In the genomic region with DNA sequence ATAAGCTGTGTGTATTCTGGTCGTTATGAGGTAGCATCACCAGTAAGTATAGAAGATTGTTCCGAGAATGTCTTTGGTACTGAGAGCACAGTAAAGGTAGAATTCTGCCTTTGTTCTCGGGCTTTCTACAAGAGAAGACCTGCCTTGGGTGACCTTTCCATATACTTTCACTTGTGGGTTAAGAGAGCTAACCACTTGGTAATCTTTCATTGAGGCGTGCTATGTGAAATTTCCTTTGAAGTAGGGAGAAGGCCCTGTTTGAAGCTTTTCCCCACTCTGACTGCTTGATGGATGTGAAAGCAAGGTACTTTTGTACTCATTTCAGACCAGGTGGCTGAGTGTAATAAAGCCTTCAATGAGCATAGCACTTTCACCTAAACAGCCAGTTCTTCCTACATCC, we compare ENCODE assay signal across 23 mouse cellular contexts. TPM values are rescaled to one million over a fixed set of nuclear protein-coding genes. Genes with fewer than 3 reads are reported as not detected.
"Had no signal": no experiment of that assay in that cellular context is flagged by ENCODE, and none has a peak within 500 bp of the region (broad histone marks: within the 10 kb centered on the region; RNA-seq: fewer than 3 reads in every experiment).

No protein-coding gene starts in this region.

- H3K9ac ChIP-seq: limb, embryonic 13.5 days; liver, embryonic 12.5 days; liver, embryonic 15.5 days; midbrain, embryonic 12.5 days; neural tube, embryonic 12.5 days; neural tube, embryonic 15.5 days; stomach, embryonic 15.5 days had no signal

- H3K27me3 ChIP-seq: limb, embryonic 13.5 days; liver, embryonic 12.5 days; liver, embryonic 15.5 days; midbrain, embryonic 12.5 days; neural tube, embryonic 12.5 days; neural tube, embryonic 15.5 days; stomach, embryonic 15.5 days had no signal

- H3K4me3 ChIP-seq: layer of hippocampus, adult 2 months; limb, embryonic 10.5 days; limb, embryonic 13.5 days; liver, embryonic 12.5 days; liver, embryonic 15.5 days; midbrain, embryonic 12.5 days; neural tube, embryonic 12.5 days; neural tube, embryonic 15.5 days; stomach, embryonic 15.5 days had no signal

- H3K36me3 ChIP-seq: limb, embryonic 13.5 days; liver, embryonic 12.5 days; liver, embryonic 15.5 days; midbrain, embryonic 12.5 days; neural tube, embryonic 12.5 days; stomach, embryonic 15.5 days had no signal

- H3K27ac ChIP-seq: kidney, postnatal 0 days; layer of hippocampus, adult 2 months; limb, embryonic 10.5 days; limb, embryonic 13.5 days; liver, embryonic 12.5 days; liver, embryonic 15.5 days; macrophage; midbrain, embryonic 12.5 days; neural tube, embryonic 12.5 days; neural tube, embryonic 15.5 days; stomach, embryonic 15.5 days had no signal

- H3K4me1 ChIP-seq: limb, embryonic 10.5 days; limb, embryonic 13.5 days; liver, embryonic 12.5 days; liver, embryonic 15.5 days; midbrain, embryonic 12.5 days; neural tube, embryonic 12.5 days; neural tube, embryonic 15.5 days; stomach, embryonic 15.5 days had no signal

- DNase-seq: kidney, adult 2 months; kidney, postnatal 25 days; layer of hippocampus, adult 9-11 months; liver; lung, adult 18-20 months; lung, postnatal 14 days; right cerebral cortex, adult 18-20 months; right cerebral cortex, postnatal 14 days; right cerebral cortex, postnatal 4 days; thymus, postnatal 4 days had no signal

- H3K4me2 ChIP-seq: limb, embryonic 13.5 days; liver, embryonic 12.5 days; liver, embryonic 15.5 days; midbrain, embryonic 12.5 days; neural tube, embryonic 12.5 days; neural tube, embryonic 15.5 days; stomach, embryonic 15.5 days had no signal

- H3K9me3 ChIP-seq: limb, embryonic 10.5 days; limb, embryonic 13.5 days; liver, embryonic 12.5 days; liver, embryonic 15.5 days; midbrain, embryonic 12.5 days; neural tube, embryonic 12.5 days; neural tube, embryonic 15.5 days; stomach, embryonic 15.5 days had no signal

- ATAC-seq: intestine, postnatal 0 days; liver, embryonic 12.5 days; midbrain, embryonic 16.5 days had no signal

RNA-seq across cellular contexts. Expression of gene Gdpd2, which starts 59.6 kb away (rescaled TPM):
- polyA plus RNA-seq: macrophage had no signal
